Mouse (Mus musculus) activated CD4-positive, CD25-positive, alpha-beta regulatory T cell (primary cell): ENCODE measurements around the gene Aph1a. TPM values are rescaled to one million over a fixed set of nuclear protein-coding genes. Genes with fewer than 3 reads are reported as not detected.

Source experiments
- polyA plus RNA-seq, 2 experiments: library from polyadenylated mRNA; unstranded; fragments of 100-300 nt; shearing (Covaris generic); gene quantifications; one replicate each; pipeline ENCODE4 v1.2.1; 2017

Gene Aph1a
- polyA plus RNA-seq: 10 to 100 TPM; 53.7 to 66.8 TPM

DNA sequence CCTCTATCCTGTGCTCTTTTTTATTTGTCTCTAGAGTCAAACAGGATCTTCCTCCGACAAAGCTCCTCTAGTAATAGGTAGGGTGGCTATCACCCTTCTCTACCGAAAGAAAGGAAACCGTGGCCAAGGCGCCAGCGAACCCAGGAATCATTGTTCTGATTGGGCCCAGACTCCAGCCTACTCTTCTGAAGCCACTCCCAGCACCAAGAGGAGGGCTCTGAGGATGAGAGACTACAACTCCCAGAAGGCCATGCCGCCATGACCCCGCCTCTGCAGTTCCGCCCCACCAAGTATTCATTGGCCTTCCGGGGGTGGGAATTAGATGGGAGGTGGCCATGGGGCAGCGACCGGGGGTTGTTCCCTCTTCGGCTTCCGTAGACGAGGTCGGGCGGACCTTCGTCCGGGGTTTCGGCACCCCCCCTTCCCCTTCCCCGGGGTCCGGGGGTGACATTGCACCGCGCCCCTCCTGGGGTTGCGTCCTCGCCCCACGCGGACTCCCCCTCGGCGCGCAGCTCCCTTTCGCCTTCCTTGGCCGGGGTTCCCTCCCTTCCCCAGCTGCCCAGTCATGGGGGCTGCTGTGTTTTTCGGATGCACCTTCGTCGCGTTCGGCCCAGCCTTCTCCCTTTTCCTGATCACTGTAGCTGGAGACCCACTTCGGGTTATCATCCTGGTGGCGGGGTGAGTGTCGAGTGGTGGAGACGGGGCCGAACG, at the start of gene Aph1a:
TSS of gene Aph1a (plus strand) at position 364 of the 711 bp plus-strand sequence.

DNA sequence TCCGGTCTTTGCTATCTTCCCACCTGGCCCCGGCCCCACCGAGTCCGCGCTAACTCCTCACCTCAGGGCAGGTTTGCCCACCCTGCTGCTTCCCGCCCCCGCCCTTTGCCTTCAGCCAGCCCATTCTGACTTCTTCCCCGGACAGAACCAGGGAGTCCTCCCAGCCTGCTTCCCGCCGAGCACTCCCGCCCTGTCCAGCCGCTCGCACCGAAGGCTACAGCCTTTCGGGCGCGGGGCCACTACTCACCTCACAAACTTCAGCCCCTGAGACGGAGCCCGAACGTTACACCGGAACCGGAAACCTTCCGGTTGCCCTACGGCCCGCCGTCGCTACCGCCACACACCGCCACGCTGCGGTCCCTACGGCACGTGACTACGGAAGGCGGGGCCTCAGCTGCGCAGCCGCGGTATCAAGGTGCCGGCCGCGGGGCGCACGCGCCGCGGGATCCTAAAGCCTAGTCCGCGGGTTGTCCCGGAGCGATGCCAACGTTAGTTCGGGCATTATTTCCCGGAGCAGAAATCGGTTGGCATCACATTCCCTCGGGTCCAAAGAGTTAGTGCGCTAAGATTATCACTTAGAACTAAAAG, 38.2 kb upstream of the Aph1a start, which contains the start of gene Prpf3:
TSS of gene Prpf3 (minus strand) at position 384 of the 588 bp plus-strand sequence.

DNA sequence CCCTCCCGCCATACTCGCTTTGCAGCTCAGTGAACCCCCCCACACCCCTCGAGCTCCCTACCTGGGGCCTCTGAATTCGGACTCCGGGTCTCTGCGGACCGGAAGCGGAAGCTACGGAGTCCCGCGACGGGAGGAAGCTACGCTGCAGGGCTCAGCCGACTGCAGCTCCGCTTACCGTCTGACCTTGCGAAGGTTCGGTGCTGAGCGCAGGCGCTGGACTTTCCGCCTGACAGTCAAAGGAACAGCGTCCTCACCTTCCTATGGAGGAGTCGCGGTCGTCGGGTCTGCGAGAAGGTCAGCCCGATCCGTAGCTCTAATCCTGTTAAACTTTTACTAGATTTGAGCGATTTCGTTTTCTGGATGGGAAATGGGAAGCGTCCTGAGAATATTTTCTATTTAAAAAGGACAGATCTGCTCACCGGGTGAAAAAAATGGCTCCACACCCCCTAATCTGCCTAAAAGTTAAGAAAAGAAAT, 22.3 kb upstream of the Aph1a start, which contains the start of gene Mrps21:
TSS of gene Mrps21 (minus strand) at position 128 of the 476 bp plus-strand sequence.

DNA sequence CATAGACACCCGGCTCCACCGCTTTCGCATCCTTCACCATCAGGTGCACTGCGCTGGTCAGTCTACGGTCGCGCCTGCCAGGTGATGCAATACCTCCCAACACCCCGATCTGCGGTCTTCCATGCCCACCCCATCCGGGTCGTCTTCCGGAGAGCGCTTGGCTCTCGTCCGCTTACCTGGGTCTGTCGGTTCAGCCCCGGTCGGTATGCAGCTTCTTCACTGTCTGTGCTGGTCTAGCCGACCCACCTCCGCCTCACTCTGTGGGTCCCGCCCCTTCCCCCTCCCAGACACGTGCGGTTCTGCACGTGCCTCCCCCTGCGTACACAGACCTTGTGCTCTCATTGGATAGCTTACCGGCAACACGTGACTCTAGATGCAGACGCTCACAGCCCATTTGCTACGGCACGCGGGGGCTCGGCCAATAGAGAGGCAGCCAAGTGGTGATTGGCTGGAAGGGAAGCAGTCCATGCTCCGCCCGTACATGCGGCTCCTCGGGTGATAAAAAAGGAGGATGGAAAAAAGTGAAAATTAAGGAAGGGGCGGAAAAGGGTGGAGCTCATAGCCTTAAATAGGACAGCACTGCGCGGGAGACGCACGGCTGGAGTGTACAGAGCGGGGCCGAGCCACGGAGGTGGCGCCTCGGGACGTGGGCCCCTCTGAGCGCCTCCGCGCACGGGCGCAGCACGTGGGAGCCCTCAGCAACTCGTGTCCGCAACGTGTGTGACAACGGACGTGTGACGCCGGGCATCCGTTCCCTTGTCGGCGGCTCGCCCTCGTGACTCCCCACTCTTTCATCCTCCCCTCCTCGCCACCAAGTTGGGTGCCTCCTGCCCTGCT, 11.6 kb upstream of the Aph1a start, which contains the start of gene Ciart:
TSS of gene Ciart (minus strand) at position 273 of the 837 bp plus-strand sequence.

DNA sequence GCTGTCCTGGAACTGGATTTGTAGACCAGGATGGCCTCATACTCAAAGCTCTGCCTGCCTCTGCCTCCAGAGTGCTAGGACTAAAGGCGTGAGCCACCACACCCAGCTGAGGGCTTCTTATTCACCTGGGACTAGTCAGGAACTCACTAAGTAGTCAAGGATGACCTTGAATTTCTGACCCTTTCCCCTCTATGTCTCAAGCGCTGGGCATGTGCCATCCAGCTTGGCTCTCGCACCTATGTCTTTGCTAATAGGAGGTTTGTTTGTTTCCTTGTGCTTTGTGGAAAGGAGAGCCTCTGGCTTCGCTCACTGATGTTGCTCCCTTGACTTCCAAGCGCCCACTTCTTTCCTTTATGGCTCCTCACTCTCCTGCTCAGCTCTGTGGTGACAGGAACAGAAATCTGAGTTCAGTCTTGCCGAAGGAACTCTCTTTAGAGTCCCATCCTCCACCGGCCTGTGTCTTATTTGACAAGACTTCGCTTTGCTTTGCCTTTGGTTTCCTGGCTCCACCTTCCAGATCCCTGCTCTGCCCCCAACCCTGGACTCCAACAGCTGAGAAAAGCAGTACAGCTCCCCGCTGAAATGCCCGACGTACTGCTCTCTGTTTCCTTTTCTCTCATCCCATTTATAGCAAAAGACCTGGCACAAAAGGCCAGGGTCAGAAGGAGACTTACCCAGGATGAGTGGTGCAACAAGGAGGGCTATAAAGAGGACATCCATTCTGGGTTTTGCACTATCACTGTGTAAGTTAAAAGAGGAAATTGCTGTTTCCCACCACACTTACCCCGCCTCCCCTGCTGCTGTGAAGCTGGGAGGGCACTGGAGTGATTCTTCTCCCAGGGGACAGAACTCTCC, 2.3 kb upstream of the Aph1a start, which contains the start of gene BC028528:
TSS of gene BC028528 (minus strand) at position 795 of the 855 bp plus-strand sequence.

DNA sequence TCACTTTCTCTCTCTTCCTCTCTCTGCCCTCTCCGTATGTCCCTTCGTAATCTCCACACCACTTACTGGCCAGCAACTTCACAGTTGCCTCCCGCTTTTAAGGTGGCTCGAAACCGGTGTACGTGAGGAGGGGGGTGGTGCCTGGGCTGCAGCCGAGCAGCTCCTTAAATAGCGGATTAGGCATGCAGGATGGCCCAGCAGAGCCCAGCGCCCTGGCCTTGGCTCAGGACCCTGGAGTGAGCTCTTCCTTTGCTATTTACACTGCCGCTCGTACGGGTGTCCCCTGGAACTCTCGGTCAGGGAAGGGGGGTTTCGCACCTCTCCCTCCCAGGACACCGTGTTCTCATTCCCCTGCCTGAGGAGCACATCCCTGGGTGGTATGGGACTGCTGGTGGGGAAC, 10.8 kb downstream of the Aph1a start, which contains the start of gene Car14:
TSS of gene Car14 (minus strand) at position 124 of the 400 bp plus-strand sequence.

DNA sequence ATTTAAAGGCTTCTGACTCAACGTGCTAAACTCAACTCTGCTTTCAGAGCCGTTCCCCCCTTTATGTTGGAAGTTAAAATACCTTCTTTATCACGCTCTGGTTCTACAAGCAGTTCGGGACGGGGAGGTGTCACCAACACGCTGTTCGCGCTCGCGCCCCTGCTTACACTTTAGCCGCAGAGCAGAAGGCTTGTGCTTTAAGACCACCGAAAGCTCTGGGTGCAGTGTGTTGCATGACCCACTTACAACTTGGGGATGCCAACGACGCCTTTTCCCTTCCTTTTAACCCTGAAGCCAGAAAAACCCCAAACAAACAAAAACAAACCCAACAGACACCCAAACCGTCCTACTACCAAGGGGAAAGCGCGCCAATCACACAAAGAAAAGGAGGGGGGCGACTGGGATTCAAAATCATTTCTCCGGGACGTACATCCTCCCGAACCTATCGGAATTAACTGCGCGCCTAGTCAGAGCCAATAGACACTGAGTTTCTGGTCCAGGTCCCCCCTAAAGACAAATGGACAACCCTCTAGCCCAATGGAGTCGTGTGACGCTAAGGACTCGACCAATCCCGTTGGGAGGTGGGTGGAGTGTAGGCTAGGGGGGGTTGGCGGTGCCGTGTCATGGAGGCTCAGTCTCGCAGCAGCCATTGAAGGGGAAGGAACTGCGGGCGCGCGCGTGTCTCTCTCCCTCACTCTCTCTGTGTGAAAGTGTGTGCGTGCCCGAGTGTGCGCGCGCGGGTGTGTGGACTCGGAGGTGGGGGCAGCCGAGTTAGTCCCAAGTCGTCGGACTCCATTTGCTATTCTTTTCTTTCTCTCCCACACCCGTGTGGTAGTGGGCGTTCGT, 35.1 kb downstream of the Aph1a start, which contains the start of gene Anp32e:
TSS of gene Anp32e (plus strand) at position 589 of the 846 bp plus-strand sequence.

Other genes starting within 250 kb of the Aph1a start
- gene Mcl1, start 235.2 kb upstream of the Aph1a start, polyA plus RNA-seq: 100 to 1,000 TPM; 526 to 541 TPM
- 10 to 100 TPM in 1 of 2 experiments, 1 to 10 TPM in 1; 6.2 to 11.5 TPM for gene Adamtsl4, start 206.1 kb upstream of the Aph1a start, polyA plus RNA-seq
- gene Ecm1, start 154.4 kb upstream of the Aph1a start, polyA plus RNA-seq: 100 to 1,000 TPM; 228 to 314 TPM
- 10 to 100 TPM; 58.7 to 74.1 TPM for gene Tars2, start 133.8 kb upstream of the Aph1a start, polyA plus RNA-seq
- gene Rprd2, start 75.1 kb upstream of the Aph1a start, polyA plus RNA-seq: 10 to 100 TPM; 29.6 to 34.0 TPM
- gene Prpf3, start 38.1 kb upstream of the Aph1a start, polyA plus RNA-seq: 10 to 100 TPM; 49.5 to 50.7 TPM
- 100 to 1,000 TPM; 208 to 254 TPM for gene Mrps21, start 22.4 kb upstream of the Aph1a start, polyA plus RNA-seq
- gene Ciart, start 11.7 kb upstream of the Aph1a start, polyA plus RNA-seq: 1 to 10 TPM; 3.9 to 6.4 TPM
- 1 to 10 TPM in 1 of 2 experiments, under 1 TPM in 1; 0.47 to 1.1 TPM for gene BC028528, start 2.0 kb upstream of the Aph1a start, polyA plus RNA-seq
- gene Car14, start 10.7 kb downstream of the Aph1a start, polyA plus RNA-seq: under 1 TPM in 1 of 2 experiments, not detected in 1; 0.45 TPM
- gene Anp32e, start 35.3 kb downstream of the Aph1a start, polyA plus RNA-seq: 100 to 1,000 TPM; 188 to 300 TPM
- 10 to 100 TPM in 1 of 2 experiments, 1 to 10 TPM in 1; 8.6 to 24.9 TPM for gene Plekho1, start 102.0 kb downstream of the Aph1a start, polyA plus RNA-seq
- 10 to 100 TPM; 24.6 to 40.2 TPM for gene Vps45, start 164.5 kb downstream of the Aph1a start, polyA plus RNA-seq
- 10 to 100 TPM; 12.6 to 13.5 TPM for gene Otud7b, start 210.6 kb downstream of the Aph1a start, polyA plus RNA-seq